Mouse (Mus musculus) thymus, postnatal 4 days (tissue): ENCODE data around the gene Sod1.

Experiments
- DNase-seq: peaks from one replicate; pipeline ENCODE4 v3.0.0; 2021

Gene Sod1

GRCm38 (mm10) chr16:90220026-90220891 is at the start of gene Sod1:
TSS of gene Sod1 (plus strand) at chr16:90220754.
- DNase-seq = peak; percentile 99

- DNase-seq = no peak
Observed at GRCm38 (mm10) chr16:90171416-90171815, 49.1 kb upstream of the Sod1 start.

- peak; percentile 24 for DNase-seq
Observed at GRCm38 (mm10) chr16:90176472-90176871, 44.1 kb upstream of the Sod1 start.

- no peak for DNase-seq
Observed at GRCm38 (mm10) chr16:90177425-90177824, 43.1 kb upstream of the Sod1 start.

- DNase-seq = no peak
Observed at GRCm38 (mm10) chr16:90178404-90178803, 42.1 kb upstream of the Sod1 start.

GRCm38 (mm10) chr16:90179892-90180291 is 40.7 kb upstream of the Sod1 start:
- DNase-seq = no peak

- no peak for DNase-seq
Observed at GRCm38 (mm10) chr16:90180975-90181374, 39.6 kb upstream of the Sod1 start.

GRCm38 (mm10) chr16:90181673-90182072 is 38.9 kb upstream of the Sod1 start:
- DNase-seq = no peak

GRCm38 (mm10) chr16:90184135-90184534 is 36.4 kb upstream of the Sod1 start:
- DNase-seq = no peak

GRCm38 (mm10) chr16:90185928-90186588 is 34.5 kb upstream of the Sod1 start:
- peak; percentile 89 for DNase-seq

- DNase-seq = no peak
Observed at GRCm38 (mm10) chr16:90187453-90187852, 33.1 kb upstream of the Sod1 start.

GRCm38 (mm10) chr16:90191289-90191688 is 29.3 kb upstream of the Sod1 start:
- DNase-seq = no peak

GRCm38 (mm10) chr16:90193719-90194118 is 26.8 kb upstream of the Sod1 start:
- no peak for DNase-seq

GRCm38 (mm10) chr16:90196688-90197240 is 23.8 kb upstream of the Sod1 start:
- no peak for DNase-seq

- DNase-seq = peak; percentile 87
Observed at GRCm38 (mm10) chr16:90197337-90197973, 23.1 kb upstream of the Sod1 start.

GRCm38 (mm10) chr16:90198626-90199025 is 21.9 kb upstream of the Sod1 start:
- no peak for DNase-seq

- no peak for DNase-seq
Observed at GRCm38 (mm10) chr16:90199174-90199573, 21.4 kb upstream of the Sod1 start.

- no peak for DNase-seq
Observed at GRCm38 (mm10) chr16:90202140-90202539, 18.4 kb upstream of the Sod1 start.

- DNase-seq = no peak
Observed at GRCm38 (mm10) chr16:90203226-90203962, 17.2 kb upstream of the Sod1 start.

GRCm38 (mm10) chr16:90204868-90205267 is 15.7 kb upstream of the Sod1 start:
- DNase-seq = no peak

- no peak for DNase-seq
Observed at GRCm38 (mm10) chr16:90208996-90209395, 11.6 kb upstream of the Sod1 start.

GRCm38 (mm10) chr16:90210717-90211116 is 9.8 kb upstream of the Sod1 start:
- no peak for DNase-seq

GRCm38 (mm10) chr16:90211767-90212166 is 8.8 kb upstream of the Sod1 start:
- no peak for DNase-seq
